Mouse (Mus musculus) CH12.LX (cell line): ENCODE results near the gene Olfr1378.

Experiments
- CHD2 ChIP-seq: IDR thresholded peaks from 2 replicates; pipeline ENCODE4 v1.6.1; 2011; ENCODE audit warnings: low read length, improper control_type of control experiment
- CTCF ChIP-seq, 2 experiments: IDR thresholded peaks in 1 of 2; conservative IDR thresholded peaks in 1 of 2; 2 replicates each; pipeline ENCODE4 v1.5.1; 2011 to 2012; ENCODE audit warnings: low read depth in 2 of 2, low read length in 2 of 2, improper control_type of control experiment in 1 of 2, inconsistent platforms in 1 of 2, mild to moderate bottlenecking in 1 of 2, moderate library complexity in 1 of 2
- EP300 ChIP-seq: IDR thresholded peaks from 2 replicates; pipeline ENCODE4 v1.6.1; 2011; ENCODE audit warnings: low read length, improper control_type of control experiment
- GABPA ChIP-seq: IDR thresholded peaks from 2 replicates; pipeline ENCODE4 v1.6.1; 2012; ENCODE audit warnings: low read depth, low read length, improper control_type of control experiment, inconsistent platforms; ENCODE audit not compliant: insufficient replicate concordance
- MAX ChIP-seq: IDR thresholded peaks from 2 replicates; pipeline ENCODE4 v1.6.1; 2011; ENCODE audit warnings: low read length, improper control_type of control experiment
- MAZ ChIP-seq: IDR thresholded peaks from 2 replicates; pipeline ENCODE4 v1.6.1; 2012; ENCODE audit warnings: low read depth, mild to moderate bottlenecking, inconsistent platforms, low read length, improper control_type of control experiment, moderate library complexity
- MYC ChIP-seq: IDR thresholded peaks from 2 replicates; pipeline ENCODE4 v1.6.1; 2011; ENCODE audit warnings: low read depth, mild to moderate bottlenecking, improper control_type of control experiment, low read length
- POLR2A ChIP-seq: IDR thresholded peaks from 2 replicates; pipeline ENCODE4 v1.6.1; 2011; ENCODE audit warnings: low read depth, mild to moderate bottlenecking, improper control_type of control experiment, low read length
- POLR2AphosphoS2 ChIP-seq: IDR thresholded peaks from 2 replicates; pipeline ENCODE4 v1.6.1; 2011; ENCODE audit warnings: low read depth, low read length, improper control_type of control experiment
- RAD21 ChIP-seq: IDR thresholded peaks from 2 replicates; pipeline ENCODE4 v1.6.1; 2011; ENCODE audit warnings: low read depth, mild to moderate bottlenecking, low read length, improper control_type of control experiment, moderate library complexity
- SIN3A ChIP-seq: IDR thresholded peaks from 2 replicates; pipeline ENCODE4 v1.6.1; 2012; ENCODE audit warnings: low read length, improper control_type of control experiment, inconsistent platforms
- TCF12 ChIP-seq: IDR thresholded peaks from 2 replicates; pipeline ENCODE4 v1.6.1; 2014; ENCODE audit warnings: low read depth, mild to moderate bottlenecking, inconsistent platforms, low read length, improper control_type of control experiment
- USF1 ChIP-seq: IDR thresholded peaks from 2 replicates; pipeline ENCODE4 v1.6.1; 2014; ENCODE audit warnings: low read depth, mild to moderate bottlenecking, inconsistent platforms, low read length, improper control_type of control experiment
- ZNF384 ChIP-seq: IDR thresholded peaks from 2 replicates; pipeline ENCODE4 v1.6.1; 2012; ENCODE audit warnings: low read depth, low read length, improper control_type of control experiment, inconsistent platforms

GRCm38 (mm10) chr11:51011821-51012220, 45.5 kb downstream of the Olfr1378 start:
- TF ChIP-seq MAX (no peak), POLR2AphosphoS2 (no peak), POLR2A (no peak), RAD21 (no peak), CTCF (conservative IDR thresholded peaks at IDR 0.05 in 1 of 2, IDR thresholded peaks at IDR 0.05 in 1 of 2; ENCODE audit: low read depth in 2 of 2, low read length in 2 of 2) (no peak), EP300 (no peak), MYC (no peak), SIN3A (no peak), GABPA (no peak), CHD2 (no peak), TCF12 (no peak), ZNF384 (no peak), MAZ (no peak), USF1 (no peak)
